Mouse (Mus musculus): Measurements from ENCODE around the gene Znrf1.
A peak's percentile ranks its signal among the peaks of the same experiment; 100 is the strongest.

The Znrf1 gene

DNA sequence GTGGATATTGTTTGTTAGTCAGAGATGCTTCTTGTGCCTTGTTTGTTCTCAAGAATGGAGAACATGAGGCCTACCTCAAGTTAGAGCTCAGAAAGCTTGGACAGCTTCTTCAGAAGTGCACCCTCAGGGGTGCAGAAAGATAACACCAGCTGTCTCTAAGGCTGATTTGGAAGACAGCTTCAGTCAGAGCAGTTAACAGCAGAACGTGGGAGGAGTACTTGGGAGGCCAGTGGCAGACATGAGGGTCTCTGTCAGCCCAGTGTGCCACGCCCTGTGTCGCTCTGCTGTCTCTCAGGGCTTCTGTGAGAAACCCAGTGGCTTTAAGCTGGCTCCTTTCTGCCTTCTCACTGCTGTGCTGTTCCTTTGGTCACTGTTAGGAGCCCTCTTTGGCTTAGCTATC, 32.1 kb downstream of the Znrf1 start:
- peak; percentile 57 for DNase-seq (ENCODE audit: low read depth)

DNA sequence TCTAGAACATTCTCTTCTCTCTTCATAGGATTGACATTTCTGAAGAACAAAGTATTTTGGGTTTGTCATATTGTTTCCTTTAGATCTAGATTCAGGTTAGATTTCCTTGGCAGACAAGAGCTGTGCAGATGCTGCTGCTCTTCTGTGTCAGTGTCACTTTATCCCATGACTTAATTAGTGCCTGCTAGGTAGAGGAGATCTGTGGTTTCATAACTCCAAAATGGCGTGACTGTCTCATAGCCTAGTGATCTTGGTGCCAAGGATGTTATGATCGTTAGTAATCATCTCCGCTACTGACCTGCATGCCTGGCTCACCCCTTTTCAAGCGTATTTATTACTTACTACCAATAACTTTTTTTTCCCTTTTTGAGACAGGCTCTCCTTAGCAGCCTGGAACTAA, 34.0 kb downstream of the Znrf1 start:
- no peak for DNase-seq (ENCODE audit: low read depth)

DNA sequence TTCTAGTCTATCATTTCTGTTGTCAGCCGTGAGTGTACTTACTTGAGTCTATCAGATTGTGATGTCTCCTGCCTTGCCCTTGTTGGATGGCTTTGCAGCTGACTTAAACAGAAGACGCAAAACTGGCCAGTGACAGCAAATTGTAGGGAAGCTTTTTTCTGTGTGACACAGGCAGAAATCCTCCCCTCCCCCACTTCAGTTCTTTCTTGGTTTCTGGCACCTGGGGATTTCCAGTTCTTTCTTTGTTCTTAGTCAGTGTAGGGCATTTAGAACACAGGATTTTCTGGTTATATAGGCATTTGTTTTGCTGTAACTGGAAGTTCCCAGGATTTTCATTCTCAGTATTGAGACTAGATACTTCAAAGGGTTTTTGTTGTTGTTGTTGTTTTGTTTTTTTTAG, 34.5 kb downstream of the Znrf1 start:
- no peak for DNase-seq (ENCODE audit: low read depth)

DNA sequence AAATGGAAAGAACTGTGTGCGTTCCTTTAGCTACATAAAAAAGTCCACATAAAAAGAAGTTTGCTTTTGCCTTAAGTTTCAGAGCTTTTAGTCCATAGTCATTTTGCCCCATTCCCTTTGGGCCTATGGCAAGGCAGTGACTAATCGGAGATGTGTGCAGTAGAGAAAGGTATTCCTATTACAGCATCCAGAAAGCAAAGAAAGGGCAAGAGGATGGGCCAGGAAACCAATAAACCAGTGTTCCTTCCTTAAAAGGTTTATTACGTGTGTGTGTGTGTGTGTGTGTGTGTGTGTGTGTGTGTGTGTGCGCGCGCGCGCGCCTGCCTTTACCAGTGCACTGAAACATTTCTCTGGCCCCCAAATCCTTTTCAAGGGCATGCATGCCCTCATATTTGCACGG, 35.8 kb downstream of the Znrf1 start:
- no peak for DNase-seq (ENCODE audit: low read depth)

DNA sequence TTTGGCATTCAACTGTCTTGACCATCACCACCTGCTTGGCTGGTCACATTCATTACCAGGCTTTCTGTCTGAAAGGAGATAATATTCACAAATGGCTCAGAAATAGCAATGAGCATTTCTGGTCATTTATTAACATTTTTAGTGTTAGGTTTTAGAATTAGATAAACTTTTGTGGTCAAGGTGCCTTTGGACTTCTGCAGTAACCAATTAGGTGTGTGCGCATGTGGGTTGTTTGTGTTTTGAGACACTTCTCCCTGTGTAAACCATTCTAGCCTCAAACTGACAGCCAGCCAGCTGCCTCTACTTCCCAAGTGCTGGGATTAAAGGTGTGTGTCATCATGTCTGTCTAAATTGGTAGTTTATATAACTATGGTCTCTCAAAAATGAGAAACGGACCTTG, 36.5 kb downstream of the Znrf1 start:
- DNase-seq (ENCODE audit: low read depth), result no peak

DNA sequence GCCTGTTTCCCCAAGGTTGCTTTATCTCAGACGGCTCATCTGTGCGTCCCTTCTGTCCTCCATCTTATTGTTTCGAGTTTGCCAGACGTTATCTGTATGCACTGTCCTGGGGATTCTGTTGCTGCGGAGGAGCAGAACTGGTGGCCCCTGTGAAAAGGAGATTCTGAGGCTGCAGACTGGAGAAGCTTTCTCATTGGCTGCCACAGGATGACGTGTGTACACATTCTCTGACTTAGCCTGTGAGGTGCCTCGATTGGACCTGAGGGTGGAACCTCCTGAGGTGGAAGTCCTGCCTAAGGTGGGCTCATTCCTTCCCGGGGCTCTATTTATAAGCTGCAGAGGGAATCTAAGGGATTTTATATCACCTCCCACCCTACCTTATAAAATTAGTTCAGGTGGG, 37.7 kb downstream of the Znrf1 start:
- peak; percentile 92 for DNase-seq (ENCODE audit: low read depth)

DNA sequence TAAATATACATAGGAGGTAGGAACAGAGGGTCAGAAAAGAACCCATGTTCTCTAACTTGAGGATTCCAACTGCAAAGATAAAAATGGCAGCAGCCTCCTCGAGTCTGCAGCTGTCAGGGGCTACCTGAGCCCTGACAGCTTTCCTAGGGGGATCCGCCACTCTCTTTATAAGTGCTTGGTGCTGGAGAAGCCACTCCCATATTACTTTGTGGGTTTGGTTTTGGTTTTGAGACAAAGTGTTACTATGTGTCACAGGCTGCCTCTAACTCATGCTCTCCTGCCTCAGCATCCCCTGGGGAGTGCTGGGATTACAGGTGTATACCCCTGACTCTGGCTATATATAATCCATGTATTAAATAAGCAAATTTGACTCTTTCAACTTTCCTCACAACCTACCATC, 38.1 kb downstream of the Znrf1 start:
- DNase-seq (ENCODE audit: low read depth), result no peak

DNA sequence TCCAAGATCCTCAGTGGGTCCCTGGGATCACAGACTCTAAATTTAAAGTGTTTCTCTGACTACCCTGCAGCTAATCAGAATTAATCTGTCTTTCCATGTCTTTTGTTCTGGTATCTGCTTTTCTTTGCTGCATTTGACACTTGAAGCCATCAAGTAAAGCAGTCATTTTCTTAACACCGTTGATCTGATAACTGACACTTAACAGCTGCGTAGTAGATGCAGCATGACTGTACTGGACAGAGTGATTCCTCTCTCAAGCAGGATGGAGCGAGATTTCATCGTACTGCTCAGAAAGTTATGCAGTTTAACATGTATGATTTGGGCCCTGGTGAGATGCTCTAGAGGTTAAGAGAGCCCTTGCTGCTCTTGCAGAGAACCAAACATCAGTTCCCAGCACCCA, 39.6 kb downstream of the Znrf1 start:
- no peak for DNase-seq (ENCODE audit: low read depth)

DNA sequence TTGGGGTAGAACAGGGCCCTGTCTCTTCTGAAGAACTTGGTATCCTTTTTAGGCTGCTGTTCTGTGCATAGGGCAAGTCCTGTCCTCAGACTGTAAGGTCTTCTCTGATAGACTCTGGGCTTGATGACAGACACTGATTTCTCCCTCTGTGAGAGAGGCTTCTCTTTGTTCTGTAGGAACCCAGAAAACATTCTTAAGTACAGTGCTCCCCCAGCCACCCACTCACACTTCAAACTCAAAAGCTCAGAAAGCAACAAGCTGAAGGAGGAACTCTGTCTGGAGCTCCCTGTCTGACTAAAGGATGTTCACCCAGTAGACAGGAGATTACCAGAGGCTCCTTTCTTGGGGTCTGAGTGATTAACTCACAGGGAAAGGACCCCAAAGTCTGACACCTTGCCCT, 40.6 kb downstream of the Znrf1 start:
- DNase-seq (ENCODE audit: low read depth), result no peak

DNA sequence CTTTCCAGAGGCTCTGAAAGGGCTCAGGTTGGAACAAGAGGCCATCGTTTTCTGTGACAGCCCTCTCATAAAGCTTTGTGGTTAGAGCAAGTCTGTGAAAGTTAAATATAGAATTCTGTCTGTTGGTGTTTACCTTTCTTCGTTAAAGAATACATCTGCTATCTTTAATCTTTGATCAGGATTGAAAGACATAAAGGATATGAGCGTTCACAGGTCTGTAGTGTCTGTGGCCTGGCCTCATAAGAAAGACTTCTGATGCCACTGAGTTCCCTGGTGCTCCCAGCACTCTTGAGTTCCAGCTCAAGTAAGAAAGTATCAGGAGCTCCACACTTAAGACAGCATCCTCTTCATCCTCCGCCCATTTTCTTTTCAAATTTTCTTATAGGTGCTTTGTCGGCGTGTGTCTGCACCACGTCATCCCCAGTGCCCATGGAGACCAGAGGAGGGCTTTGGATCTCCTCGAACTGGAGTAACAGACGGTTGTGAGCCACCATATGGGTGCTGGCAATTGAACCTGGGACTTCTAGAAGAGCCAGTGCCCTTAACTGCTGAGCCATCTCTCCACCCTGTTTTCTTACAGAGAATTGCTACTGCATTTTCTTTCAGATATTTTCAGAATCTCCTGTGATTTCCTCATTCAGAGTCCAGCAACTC, 42.1 kb downstream of the Znrf1 start:
- no peak for DNase-seq (ENCODE audit: low read depth)

DNA sequence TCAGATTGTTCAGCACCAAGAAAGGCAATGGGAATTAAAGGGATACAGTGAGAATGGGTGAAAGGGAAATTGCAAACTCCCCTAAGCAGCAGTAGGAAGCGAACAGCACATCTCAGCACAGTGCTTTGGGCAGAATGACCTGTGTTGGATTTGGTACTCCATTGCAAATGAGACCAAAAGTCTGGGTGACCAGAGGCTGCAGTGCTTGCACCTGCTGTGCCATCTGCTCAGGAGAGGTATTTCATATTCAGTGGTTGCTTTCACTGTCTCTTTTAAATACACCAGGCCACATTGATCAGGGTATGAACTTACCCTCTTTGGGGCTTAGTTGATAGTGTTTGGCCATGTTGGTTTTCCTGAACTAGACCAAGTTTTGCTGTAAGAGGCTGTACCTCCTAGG, 43.4 kb downstream of the Znrf1 start:
- DNase-seq (ENCODE audit: low read depth), result no peak

DNA sequence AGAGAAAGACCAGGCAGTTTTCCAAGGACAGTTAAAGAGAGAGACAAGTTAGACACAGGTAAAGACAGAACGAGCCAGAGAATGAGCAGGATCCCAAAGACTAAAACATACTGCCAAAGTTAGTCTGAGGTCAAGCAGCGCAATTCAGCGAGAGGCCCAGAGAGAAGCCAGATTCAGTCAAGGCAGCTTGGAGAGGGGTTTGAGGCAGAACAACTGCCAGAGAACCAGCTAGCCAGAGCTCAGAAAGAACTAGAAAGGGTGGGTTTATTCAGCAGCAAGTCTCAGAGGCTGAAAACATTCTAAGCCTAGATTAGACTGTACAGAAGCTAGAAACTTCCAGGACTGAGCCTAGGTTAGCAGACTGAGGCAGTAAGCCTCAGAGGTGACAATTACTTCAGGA, 44.4 kb downstream of the Znrf1 start:
- DNase-seq (ENCODE audit: low read depth), result no peak

DNA sequence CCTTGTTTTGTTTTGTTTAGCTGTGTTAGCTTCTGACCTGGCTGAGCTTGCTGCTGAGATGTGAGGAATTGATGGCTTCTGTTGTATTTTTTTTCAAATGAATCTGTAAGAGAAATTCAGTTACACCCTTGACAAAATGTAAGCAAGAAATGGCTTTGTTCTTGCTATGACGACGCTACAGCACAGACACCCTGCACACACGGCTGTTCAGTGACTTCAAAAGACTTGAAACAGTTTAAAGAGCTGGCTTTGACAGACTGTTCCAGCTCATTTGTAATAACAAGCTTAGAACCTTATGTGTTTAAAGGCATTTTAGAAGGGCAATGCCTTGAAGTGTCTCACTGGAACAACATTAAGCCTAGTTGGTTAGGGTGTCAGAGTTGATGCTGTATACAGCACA, 46.5 kb downstream of the Znrf1 start:
- DNase-seq (ENCODE audit: low read depth), result no peak

DNA sequence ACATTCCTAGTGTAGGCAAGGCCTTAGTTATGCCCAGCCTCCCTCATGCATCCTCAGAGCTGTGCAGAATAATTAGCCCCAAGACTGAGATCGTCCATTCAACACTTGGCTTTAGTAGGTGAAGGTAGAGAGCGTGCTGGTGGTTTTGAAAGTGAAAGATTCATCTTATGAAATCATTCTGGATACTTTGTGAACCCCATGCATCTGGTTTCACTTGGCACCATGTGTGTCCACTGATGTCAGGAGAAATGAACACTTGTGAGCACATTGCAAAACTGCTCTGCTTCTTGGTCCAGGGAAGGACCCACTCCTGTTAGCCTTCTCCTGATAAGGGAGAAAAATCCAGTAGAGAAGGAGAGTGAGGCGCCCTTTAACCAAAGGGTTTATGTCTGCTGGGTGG, 49.0 kb downstream of the Znrf1 start:
- no peak for DNase-seq (ENCODE audit: low read depth)

DNA sequence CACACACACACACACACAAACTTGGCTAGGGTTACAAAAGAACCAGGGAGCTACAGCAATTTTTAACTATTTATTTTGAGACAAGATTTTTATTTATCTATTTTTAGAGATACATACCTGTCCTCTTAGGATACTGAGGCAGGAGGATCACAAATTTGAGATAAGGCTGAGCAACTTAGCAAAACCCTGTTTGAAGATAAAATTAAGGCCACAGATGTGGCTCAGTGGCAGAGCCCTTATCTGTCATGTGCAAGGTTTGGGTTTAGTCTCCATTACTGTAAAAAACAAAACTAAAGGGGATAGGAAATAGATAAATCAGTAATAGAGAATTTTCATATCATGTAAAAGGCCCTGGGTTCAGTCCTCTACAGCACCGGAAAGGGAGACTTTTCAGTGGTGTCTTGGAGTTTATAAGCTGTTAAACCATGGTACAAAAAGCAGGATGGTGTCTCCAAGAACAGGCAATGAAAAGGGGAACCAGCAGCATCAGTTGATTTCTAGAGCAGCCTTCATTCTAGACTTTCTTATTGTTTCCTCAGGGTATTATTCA, 51.7 kb downstream of the Znrf1 start:
- no peak for DNase-seq (ENCODE audit: low read depth)

DNA sequence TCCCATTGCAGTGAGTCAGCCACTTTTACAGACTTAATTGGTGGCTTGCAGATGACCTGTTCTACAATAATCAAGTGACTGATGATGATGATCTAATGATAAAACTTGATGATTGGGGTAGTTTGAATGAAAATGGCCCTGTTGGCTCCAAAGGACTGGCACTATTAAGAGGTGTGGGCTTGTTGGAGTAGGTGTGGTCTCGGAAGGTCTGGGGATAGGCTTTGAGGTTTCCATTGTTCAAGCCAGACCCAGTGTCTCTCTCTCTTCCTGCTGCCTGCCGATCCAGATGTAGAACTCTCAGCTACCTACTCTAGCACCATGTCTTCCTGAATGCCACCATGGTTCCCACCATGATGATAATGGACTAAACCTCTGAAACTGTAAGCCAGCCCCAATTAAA, 52.4 kb downstream of the Znrf1 start:
- DNase-seq (ENCODE audit: low read depth), result no peak

DNA sequence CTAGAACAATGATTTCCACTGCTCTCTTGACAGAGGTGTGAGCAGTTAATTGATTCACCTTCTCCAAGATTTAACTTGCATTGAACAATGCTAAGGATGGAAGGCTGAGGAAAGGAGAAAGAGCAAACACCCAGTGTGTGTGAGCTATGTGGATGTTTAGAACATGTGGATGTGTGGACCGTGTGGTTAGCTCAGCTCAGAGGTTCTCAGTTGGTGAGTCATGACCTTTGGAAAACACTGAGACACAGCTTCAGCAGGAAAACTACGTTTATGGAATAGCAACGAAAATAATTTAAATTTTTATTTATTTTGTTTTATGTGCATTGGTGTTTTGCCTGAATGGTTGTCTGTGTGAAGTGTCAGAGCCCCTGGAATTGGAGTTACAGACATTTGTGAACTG, 54.3 kb downstream of the Znrf1 start:
- DNase-seq (ENCODE audit: low read depth), result no peak

DNA sequence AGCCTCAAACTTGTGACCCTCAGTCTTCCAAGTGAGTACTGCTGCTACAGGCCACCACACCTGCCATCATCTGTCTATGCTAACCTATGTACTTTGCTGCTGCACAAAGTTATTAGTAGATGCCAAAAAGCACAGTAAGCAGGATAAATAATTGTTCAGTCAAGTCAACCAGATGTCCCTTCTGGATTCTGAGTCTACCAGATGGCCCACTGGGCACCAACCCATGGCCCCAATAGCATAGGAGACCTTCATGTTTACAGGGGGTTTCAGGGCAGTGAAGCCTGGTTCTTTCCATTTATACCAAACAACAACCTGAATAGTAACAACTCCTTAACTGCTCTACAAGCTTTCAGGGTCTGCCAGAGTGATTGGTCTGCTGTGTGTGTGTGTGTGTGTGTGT, 55.3 kb downstream of the Znrf1 start:
- DNase-seq (ENCODE audit: low read depth), result no peak

DNA sequence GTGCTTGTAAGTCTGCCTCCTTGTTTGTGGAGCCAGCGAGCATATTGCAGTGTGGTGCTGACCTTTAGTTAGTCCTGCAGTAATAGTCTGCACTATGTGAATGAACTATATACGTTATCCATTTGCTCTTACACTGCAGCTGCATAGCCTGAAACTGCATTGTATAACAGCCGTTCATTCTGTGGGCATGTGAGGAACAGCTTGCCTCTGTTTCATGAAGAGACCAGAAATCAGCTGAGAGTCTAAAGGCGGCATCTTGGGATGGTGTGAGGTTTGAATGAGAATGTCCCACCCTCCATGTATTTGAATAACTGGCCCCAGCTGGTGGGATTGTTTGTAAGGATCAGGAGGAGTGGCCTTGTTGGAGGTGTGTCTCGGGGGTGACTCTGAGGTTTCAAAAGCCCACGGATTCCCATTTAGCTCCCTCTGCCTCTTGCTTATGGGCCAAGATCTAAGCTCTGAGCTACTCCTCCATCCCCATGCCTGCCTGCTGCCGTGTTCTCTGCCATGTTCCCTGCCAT, 56.6 kb downstream of the Znrf1 start:
- no peak for DNase-seq (ENCODE audit: low read depth)

DNA sequence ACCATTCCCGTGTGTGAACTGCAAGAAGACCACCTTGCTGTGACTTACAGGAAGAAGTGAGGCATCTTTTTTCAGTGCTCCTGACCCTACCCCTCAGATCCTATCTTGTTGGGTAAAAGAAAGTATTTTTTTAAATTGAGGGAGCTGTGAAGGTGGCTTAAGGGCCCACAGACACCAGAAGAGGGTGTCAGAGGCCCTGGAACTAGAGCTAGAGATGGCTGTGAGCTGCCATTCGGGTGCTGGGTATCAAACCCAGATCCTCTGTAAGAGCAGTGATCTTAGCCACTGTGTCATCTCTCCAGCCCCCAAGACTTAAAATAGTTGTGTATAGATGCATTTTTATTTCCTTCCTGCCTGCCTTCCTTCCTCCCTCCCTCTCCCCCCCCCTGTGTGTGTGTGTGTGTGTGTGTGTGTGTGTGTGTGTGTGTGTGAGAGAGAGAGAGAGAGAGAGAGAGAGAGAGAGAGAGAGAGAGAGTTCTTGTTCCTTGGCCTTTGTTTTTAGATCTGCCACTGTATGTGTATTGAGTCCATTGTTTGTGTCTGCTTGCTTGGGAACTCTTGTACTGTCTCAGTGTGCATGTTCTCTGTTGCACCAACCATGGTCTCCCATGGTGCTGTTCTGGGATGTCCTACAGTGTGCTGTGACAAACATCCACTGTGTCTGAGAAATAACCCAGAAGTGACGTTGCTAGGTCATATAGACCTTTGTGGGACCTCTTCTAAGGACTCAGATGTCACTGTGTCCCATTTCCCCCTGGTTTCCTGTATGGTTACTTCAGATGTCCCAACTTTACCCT, 58.3 kb downstream of the Znrf1 start:
- DNase-seq (ENCODE audit: low read depth), result no peak

DNA sequence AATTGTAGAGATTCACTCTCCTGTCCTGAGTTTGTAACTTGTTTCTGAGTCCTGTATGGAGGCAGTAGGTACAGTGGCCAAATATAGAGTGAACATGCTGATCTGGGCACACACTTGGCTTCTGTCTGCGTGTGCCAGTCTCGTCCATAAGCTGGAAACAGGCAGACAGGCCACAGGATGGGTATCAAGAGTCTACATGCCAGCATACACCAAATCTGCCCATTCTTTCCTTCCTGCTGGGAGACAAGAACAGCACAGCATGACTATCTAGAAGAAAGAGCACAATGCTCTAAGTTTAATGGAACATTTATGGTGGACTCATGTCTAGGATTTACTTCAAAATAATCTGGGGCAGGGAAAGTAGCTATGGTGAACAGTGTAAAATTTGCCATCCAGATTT, 59.1 kb downstream of the Znrf1 start:
- no peak for DNase-seq (ENCODE audit: low read depth)

DNA sequence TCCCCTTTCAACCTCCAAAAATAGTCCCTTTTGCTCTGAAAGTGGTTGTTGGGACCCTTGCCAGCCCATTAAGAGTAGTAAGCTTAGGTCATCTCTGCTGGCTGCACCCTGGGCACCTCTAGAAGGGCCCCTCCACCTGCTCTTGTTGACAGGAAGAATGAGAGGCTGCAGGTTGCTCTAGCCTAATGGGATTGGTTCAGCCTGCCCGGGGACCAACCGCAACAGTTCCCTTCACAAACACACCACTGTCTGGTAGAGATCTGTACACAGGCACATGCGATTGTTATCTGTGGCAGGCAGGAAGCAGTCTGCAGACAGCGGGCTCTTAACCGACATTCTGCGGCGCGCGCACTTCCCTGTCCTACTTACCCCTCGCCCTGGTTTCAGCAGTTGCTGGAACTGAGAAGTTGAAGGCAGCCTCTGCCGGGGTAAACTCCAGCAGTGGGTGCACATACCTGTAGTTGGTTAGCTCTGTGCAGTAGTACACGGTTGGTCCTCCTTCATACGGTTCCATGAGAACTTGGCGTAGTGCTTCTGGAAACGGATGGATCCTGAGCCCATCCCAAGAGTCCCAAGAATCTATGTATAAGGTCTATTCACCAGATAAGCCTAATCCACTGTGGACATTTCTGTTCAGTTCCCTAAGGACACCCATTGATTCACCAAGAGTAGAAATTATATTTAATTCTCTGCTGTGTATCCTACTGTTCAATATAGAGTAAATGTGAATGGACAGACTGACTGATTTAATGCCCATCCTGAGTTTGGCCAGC, 60.0 kb downstream of the Znrf1 start:
- DNase-seq (ENCODE audit: low read depth), result no peak

DNA sequence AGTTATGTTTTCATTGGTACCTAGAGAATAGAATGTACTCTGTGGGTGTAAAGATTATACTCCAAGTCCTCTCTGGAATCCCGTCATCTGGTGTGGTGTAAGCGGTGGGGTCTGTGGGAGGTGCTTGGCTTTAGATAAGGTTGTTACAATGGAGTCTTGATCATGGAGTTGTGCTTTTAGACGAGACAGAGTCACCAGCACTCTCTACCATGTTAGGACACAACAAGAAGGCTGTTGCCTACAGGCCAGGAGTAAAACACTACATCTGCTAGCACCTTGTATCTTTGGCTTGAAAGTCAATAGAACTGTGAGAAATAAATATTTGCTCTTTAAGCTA, 60.6 kb downstream of the Znrf1 start:
- no peak for DNase-seq (ENCODE audit: low read depth)
